Mouse (Mus musculus): ENCODE data around the gene Dcbld1.

DNA sequence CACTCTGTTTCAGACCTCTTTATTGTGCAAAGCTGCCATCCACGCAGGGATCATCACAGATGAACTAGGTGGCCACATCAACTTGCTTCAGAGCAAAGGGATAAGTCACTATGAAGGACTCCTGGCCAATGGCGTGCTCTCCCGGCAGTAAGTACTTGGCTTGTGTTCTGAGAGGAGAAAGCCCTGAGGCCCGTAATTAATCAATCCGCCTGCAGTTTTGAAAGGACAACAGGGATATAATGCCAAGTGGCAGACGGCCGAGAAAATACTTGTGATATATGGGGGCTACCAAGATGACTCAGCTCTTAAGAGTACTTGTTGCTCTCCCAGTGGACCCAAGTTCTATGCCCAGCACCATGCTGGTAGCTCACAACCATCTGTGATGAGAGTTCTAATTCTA, 71.2 kb downstream of the Dcbld1 start:
- TF ChIP-seq GATA1 (IDR thresholded peaks at IDR 0.05; ENCODE audit: borderline replicate concordance, low read length), result no peak
- no peak for TF ChIP-seq FLI1 (IDR thresholded peaks at IDR 0.05; ENCODE audit: low read length)

All from megakaryocyte, embryonic 14.5 days (primary cell).